Mouse (Mus musculus) liver, embryonic 11.5 days (tissue): Measurements from ENCODE around the gene Nedd9. TPM values are rescaled to one million over a fixed set of nuclear protein-coding genes. Genes with fewer than 3 reads are reported as not detected.
A peak's percentile ranks its signal among the peaks of the same experiment; 100 is the strongest.
"Not testable (repeated sequence)": the region's sequence is repeated elsewhere in the genome, so short reads cannot be mapped to it uniquely, and the experiment has no call there.

Source experiments
- ATAC-seq: fragments of 200-750 bp; cut with Nextera tagmentation; replicated peaks from 2 replicates; pipeline ENCODE4 v1.8.0; 2017; ENCODE audit warnings: moderate number of reproducible peaks, mild to moderate bottlenecking, moderate TSS enrichment, moderate library complexity; ENCODE audit not compliant: low FRiP score
- DNase-seq: peaks from one replicate; pipeline ENCODE4 v3.0.0-alpha.2; 2017; ENCODE audit warnings: low spot score
- H3K27ac ChIP-seq: fragments of 300-500 bp; sonication (generic); 2 replicates; pipeline ENCODE4 v1.5.1; 2014; ENCODE audit warnings: mild to moderate bottlenecking, low read depth, low read length, control low read depth
- H3K27me3 ChIP-seq: fragments of 300-500 bp; sonication (generic); replicated peaks from 2 replicates; pipeline ENCODE4 v1.6.1; 2014; ENCODE audit warnings: low read length, mixed read lengths; ENCODE audit not compliant: control insufficient read depth, insufficient read depth
- H3K36me3 ChIP-seq: fragments of 300-500 bp; sonication (generic); 2 replicates; pipeline ENCODE4 v1.6.1; 2014; ENCODE audit warnings: mild to moderate bottlenecking, low read length, moderate library complexity, mixed read lengths; ENCODE audit not compliant: control insufficient read depth, insufficient read depth
- H3K4me1 ChIP-seq: fragments of 300-500 bp; sonication (generic); replicated peaks from 2 replicates; pipeline ENCODE4 v1.6.1; 2014; ENCODE audit warnings: low read length, mixed read lengths; ENCODE audit not compliant: control insufficient read depth, insufficient read depth
- H3K4me2 ChIP-seq: fragments of 300-500 bp; sonication (generic); 2 replicates; pipeline ENCODE4 v1.6.1; 2014; ENCODE audit warnings: mild to moderate bottlenecking, control low read depth, moderate library complexity
- H3K4me3 ChIP-seq: fragments of 300-500 bp; sonication (generic); 2 replicates; pipeline ENCODE4 v1.5.1; 2014; ENCODE audit warnings: low read depth, low read length, control low read depth
- H3K9ac ChIP-seq: fragments of 300-500 bp; sonication (generic); 2 replicates; pipeline ENCODE4 v1.6.1; 2014; ENCODE audit warnings: low read depth, low read length, control low read depth
- H3K9me3 ChIP-seq: fragments of 300-500 bp; sonication (generic); 2 replicates; pipeline ENCODE4 v1.6.1; 2016; ENCODE audit warnings: low read length, inconsistent platforms, mixed read lengths; ENCODE audit not compliant: control insufficient read depth
- WGBS: fragments of 180-500 bp; shearing (Covaris S2); extraction: QIAGEN DNeasy Blood & Tissue Kit; methylation state at CpG from one replicate; pipeline ENCODE4 v1.1.7; 2014; 5-methylcytosine and 5-hydroxymethylcytosine counted together
- polyA plus RNA-seq: library from polyadenylated mRNA; unstranded; fragments of >200 nt; fragmentation: Nextera tagmentation; extraction: Ambion mirVana; gene quantifications from 2 replicates; pipeline ENCODE4 v1.2.1, GENCODE M21; 2014

Nedd9 gene
- polyA plus RNA-seq, 1 experiment from 2014 or later: 6.1 TPM

DNA sequence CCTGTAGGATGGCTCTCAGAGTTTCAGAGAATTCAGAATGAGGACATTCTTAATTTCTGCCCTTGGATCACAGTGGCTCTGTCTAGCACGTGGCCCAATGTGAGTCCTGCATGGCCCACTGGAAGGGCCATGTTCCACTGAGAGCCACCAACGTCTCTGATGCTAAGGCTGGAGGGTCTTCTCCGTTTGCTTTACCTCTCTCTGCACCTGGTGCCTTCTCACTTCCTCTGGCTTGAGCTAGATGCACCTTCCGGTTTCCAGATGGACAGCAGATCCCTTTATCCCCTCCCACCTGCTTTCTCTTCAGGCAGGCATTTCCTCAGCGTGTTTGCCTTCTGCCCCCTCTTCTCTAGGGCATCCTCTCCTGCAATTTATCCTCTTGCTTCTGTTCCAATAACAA, 118.5 kb downstream of the Nedd9 start:
- 70% methylated on average over 5 of the region's 5 CpGs for WGBS
- Histone ChIP-seq H3K9ac (no peak overlapping the region), H3K4me2 (no peak overlapping the region), H3K4me3 (no peak overlapping the region), H3K9me3 (no peaks in the 10 kb centered on the region), H3K4me1 (no peaks in the 10 kb centered on the region), H3K27ac (no peak overlapping the region), H3K27me3 (no peaks in the 10 kb centered on the region), H3K36me3 (no peaks in the 10 kb centered on the region)
- DNase-seq: no peak
- ATAC-seq: no peak

DNA sequence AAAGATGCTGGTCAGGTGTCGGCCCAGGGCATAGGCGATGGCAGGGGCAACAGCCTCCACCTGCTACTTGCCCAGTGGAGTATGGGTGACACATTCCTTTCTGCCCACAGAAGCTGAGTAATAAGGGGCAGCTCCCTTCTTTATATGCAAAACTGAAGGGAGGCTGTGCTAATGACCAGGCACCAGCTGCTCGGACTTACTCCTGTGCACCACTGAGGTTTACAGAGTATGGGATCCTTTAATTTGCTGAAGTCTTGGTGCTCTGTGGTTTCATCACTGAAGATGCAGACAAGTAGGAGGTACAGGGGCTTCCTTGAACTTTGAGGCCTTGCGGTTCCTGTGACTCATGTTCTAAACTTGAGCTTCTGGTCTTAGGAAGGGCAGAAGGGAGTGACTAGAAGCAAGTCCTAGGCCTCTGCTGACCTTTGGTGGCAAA, 120.0 kb downstream of the Nedd9 start:
- H3K4me3 ChIP-seq: no peak overlapping the region
- no peak for DNase-seq
- H3K27ac ChIP-seq: no peak overlapping the region
- 88% methylated on average over 4 of the region's 4 CpGs for WGBS
- H3K9ac ChIP-seq: no peak overlapping the region
- no peaks in the 10 kb centered on the region for H3K36me3 ChIP-seq
- H3K9me3 ChIP-seq: no peaks in the 10 kb centered on the region
- no peaks in the 10 kb centered on the region for H3K4me1 ChIP-seq
- H3K4me2 ChIP-seq: no peak overlapping the region
- ATAC-seq: no peak
- no peaks in the 10 kb centered on the region for H3K27me3 ChIP-seq

DNA sequence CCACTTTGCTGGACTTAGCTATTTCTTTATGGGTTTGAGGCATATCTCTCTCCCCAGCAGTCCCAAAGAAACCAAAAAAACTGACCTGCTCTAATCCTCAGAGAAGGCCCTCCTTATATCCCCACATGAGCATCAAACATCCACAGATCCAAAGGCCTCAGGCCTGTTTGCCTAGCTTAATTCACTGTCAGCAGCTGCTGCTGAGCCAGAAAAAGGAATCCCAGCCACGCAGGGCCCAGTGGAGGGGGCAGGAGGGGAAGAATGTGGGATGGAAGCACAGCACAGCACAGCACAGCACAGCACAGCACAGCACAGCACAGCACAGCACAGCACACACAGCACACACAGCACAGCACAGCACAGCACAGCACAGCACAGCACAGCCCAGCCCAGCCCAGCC, 120.6 kb downstream of the Nedd9 start:
- not testable (repeated sequence) for H3K27ac ChIP-seq, H3K4me3 ChIP-seq, H3K4me2 ChIP-seq, ATAC-seq, DNase-seq, H3K9me3 ChIP-seq, H3K9ac ChIP-seq, H3K27me3 ChIP-seq, H3K4me1 ChIP-seq, H3K36me3 ChIP-seq
- WGBS: 33% methylated on average over 1 of the region's 1 CpGs

DNA sequence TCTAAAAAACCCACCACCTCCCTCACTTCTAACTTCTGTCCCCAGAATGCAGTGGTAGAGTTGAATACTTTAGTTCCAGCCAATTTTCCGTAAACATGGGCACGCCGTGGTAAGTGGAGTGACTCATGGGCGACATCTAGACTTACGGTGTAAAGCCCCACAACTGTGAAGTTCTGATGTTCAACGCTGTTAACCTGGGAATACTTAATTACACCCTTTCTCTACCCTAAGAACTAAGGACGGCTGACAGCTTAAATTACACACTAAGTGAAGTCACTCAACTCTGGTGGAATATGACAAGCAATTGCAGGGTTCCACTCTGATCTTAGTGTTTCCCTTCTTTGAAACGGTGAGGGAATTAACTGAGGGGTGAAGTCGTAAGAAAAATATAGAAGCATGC, 122.9 kb downstream of the Nedd9 start:
- H3K4me2 ChIP-seq: no peak overlapping the region
- H3K9ac ChIP-seq: no peak overlapping the region
- no peaks in the 10 kb centered on the region for H3K36me3 ChIP-seq
- no peaks in the 10 kb centered on the region for H3K9me3 ChIP-seq
- no peak for ATAC-seq
- no peak overlapping the region for H3K27ac ChIP-seq
- no peaks in the 10 kb centered on the region for H3K27me3 ChIP-seq
- WGBS: 84% methylated on average over 9 of the region's 9 CpGs
- no peak overlapping the region for H3K4me3 ChIP-seq
- H3K4me1 ChIP-seq: no peaks in the 10 kb centered on the region
- no peak for DNase-seq

DNA sequence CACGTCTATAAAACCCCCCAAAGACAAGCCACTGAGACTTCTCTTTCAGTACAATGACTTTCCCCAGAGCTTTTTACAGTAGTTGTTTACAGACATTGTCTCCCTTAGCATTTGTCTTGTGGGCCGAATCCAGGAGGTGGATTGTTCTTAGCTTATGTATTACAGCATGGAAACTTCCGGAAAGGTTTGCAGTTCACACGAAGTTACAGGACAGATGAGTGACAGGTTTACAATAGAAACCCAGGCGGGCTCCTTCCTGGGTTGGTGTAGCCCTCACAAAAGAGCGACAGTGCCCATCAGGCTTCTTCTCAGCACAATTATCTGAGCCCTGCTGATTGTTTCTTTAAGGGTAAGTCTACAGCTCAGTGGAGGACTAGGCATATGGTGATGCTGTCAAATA, 124.3 kb downstream of the Nedd9 start:
- Histone ChIP-seq H3K4me1 (no peaks in the 10 kb centered on the region; the same call in 1 of the 2 replicates), H3K9me3 (no peaks in the 10 kb centered on the region), H3K4me2 (no peak overlapping the region), H3K27me3 (no peaks in the 10 kb centered on the region), H3K9ac (no peak overlapping the region), H3K36me3 (no peaks in the 10 kb centered on the region), H3K27ac (no peak overlapping the region), H3K4me3 (no peak overlapping the region)
- WGBS: 65% methylated on average over 6 of the region's 6 CpGs
- ATAC-seq: no peak
- DNase-seq: no peak

DNA sequence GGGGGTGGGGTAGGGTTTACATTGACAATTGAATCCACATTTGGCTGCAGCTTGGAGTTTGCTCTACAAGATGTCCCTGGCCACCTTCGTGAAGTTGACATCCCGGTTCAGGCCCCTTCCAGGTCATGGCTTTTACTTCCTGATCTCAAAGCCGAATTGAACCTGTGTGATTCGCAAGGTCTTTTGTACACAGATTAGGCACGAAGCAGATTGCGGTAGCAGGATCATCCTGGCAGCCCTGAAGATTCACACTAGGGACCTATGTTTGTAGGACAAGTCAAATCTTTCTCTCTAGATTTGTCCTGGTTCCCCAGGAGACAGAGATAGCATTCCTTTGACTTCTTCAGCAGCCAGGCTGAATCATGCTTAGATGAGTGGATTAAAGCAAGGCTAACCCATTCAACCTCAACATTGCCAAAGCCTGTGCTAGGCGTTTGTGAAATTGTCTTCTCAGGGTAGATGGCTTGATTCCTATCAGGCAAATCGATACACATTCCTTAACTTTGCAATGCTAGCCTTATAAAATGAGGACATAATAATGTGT, 126.8 kb downstream of the Nedd9 start:
- WGBS: 38% methylated on average over 8 of the region's 8 CpGs
- Histone ChIP-seq H3K9me3 (no peaks in the 10 kb centered on the region), H3K4me1 (peaks cover 5% of the 10 kb centered on the region), H3K27ac (no peak overlapping the region), H3K27me3 (no peaks in the 10 kb centered on the region), H3K9ac (no peak overlapping the region), H3K36me3 (no peaks in the 10 kb centered on the region), H3K4me2 (no peak overlapping the region; the same call in 1 of the 2 replicates), H3K4me3 (no peak overlapping the region)
- ATAC-seq: no peak
- no peak for DNase-seq

DNA sequence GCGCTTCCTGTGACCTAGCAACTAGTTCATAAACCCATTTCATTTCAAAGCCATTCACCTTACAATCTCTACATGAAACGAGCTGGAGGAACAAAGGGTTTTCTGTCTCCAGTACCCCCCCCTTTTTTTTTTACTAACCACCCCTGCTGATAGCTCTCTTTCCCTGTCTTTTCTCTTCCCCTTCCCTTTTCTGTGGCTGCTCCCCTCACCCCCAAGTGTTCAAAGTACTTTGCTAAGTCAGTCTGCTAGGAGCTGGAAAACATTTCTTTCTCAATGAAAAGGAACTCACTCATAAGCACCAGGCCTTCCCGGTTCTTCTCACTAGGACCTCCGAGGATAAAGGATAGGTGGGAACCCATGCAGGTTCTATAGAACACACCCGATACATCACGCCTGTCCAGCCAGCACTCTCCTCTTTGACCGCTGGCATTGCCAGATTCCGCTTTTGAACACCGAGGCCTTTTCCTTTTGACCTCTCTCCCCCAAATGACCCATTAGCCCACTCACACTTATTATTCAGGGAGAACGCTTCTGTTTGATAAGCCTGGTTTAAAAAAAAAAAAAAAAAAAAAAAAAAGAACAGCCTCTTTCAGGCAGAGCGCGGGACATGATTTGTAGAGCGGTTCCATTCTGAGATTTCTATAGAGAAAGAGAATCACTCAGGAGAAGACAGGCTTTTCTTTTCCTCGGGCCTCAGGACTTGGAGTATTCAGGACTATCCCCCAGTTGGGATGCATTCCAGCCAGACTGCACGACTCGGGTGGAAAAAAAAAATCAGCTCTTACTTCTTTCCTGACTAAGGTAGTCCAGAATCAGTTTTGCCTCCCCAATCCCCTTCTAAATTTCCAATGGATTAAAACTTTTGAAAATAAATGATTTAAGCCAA, 127.6 kb downstream of the Nedd9 start:
- no peaks in the 10 kb centered on the region for H3K9me3 ChIP-seq

DNA sequence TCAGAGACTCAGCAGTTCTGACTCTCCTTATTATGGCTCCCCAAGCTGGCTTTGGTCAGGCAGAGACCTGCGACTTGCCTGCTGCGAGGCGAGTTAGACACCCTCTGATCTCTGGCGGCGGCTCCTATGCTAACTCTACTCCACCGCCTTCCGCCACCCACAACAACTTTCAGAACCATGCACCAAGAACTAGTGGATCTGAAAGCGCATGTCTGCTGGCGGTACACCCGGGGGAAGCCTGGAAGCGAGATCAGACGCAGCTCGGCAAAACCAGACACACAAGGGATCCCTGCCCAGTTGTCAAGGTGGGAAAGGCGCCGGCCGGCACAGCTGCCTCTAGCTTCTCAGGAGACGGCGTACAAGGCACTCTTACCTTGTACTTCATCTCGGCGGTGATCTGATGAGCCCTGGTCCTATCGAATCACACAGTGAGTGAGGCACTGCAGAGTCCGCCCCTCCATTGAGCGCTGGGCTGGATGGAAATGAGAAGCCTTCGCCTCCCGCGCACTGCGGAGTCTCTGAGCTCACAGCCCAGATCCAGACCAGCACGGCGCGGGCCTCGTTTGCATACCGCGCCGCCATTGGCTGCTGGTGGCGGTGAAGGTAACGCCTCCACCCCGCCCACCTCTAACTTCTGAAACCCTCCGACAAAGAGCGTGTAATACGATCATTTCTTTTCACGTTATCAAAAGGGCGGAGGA, 128.5 kb downstream of the Nedd9 start:
- H3K36me3 ChIP-seq: no peaks in the 10 kb centered on the region
- no peaks in the 10 kb centered on the region for H3K9me3 ChIP-seq
- H3K27me3 ChIP-seq: no peaks in the 10 kb centered on the region
- peak overlapping the region; percentile 52; the same call in 1 of the 2 replicates for H3K27ac ChIP-seq
- peak overlapping the region; percentile 55 for H3K4me3 ChIP-seq
- under 1% methylated on average over 42 of the region's 42 CpGs for whole genome bisulfite sequencing
- peaks cover 5% of the 10 kb centered on the region for H3K4me1 ChIP-seq
- DNase-seq (peak; percentile 88), ATAC-seq (peak; percentile 99)
- H3K9ac ChIP-seq: peak overlapping the region; percentile 48
- H3K4me2 ChIP-seq: peak overlapping the region; percentile 91

More for the DNA sequence above, 127.6 kb downstream of the Nedd9 start:
- WGBS: 5% methylated on average over 16 of the region's 16 CpGs
- Histone ChIP-seq H3K4me1 (peaks cover 5% of the 10 kb centered on the region), H3K36me3 (no peaks in the 10 kb centered on the region), H3K27me3 (no peaks in the 10 kb centered on the region), H3K27ac (no peak overlapping the region), H3K9ac (peak overlapping the region; percentile 15; the same call in 1 of the 2 replicates), H3K4me3 (peak overlapping the region; percentile 55), H3K4me2 (peak overlapping the region; percentile 91)
- ATAC-seq (no peak), DNase-seq (no peak)
